Mouse (Mus musculus) left cerebral cortex, adult 18-20 months (tissue): ENCODE results near the gene Krt90. TPM values are rescaled to one million over a fixed set of nuclear protein-coding genes. Genes with fewer than 3 reads are reported as not detected.
"Not testable (repeated sequence)": the region's sequence is repeated elsewhere in the genome, so short reads cannot be mapped to it uniquely, and the experiment has no call there.

Experiments
- DNase-seq, 2 experiments: peaks; one replicate each; pipeline ENCODE4 v3.0.0; 2021 to 2022; ENCODE audit warnings: low spot score in 2 of 2, mixed read lengths in 1 of 2
- microRNA-seq, 2 experiments: library from miRNA; unstranded; fragments of <30 nt; microRNA quantifications; one replicate each; pipeline ENCODE4 v1.2.0; 2021
- total RNA-seq, 2 experiments: library from RNA; stranded (reverse); gene quantifications; 2 replicates each; pipeline ENCODE4 v1.2.3; 2021

The Krt90 gene
- total RNA-seq, 2 experiments from 2014 or later: not detected

- peak; percentile 77 to 88 for DNase-seq
Measured at GRCm38 (mm10) chr15:101519792-101520191, 43.0 kb downstream of the Krt90 start.

- DNase-seq: not testable (repeated sequence)
Measured at GRCm38 (mm10) chr15:101517161-101517560, 45.6 kb downstream of the Krt90 start, which contains the start of gene Gm49425. Gm49425 (minus strand) TSS chr15:101517261.

DNA sequence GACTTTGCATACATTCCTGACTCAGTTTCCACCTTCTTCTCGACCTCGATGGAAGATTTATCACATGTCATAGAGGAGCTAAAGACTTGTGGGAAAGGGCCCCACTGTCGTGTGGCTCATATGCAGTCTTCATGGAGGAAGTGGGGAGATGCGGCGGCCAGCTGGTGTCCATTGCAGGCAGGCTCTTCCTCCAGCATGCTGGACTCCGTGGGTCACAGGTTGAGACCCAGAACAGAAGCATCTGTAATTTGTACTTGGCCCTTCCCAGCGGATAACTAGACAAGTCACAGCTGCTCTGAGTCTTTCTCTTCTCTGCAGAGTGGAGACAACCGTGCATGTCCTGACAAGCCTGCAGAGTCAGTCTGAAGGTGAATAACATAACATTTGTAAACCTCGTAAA, 54.5 kb downstream of the Krt90 start:
- no peak for DNase-seq

GRCm38 (mm10) chr15:101506896-101507758, 55.6 kb downstream of the Krt90 start:
- DNase-seq: no peak

Small RNA genes lying within 50 kb of the gene (microRNA-seq; reads per million reads assigned to microRNA genes)
- gene Gm44393 (0 reads per million in 2 experiments), gene Gm44460 (0 reads per million in 2 experiments)

Other genes with a start within 250 kb of the Krt90 start
- gene Krt80, start 192.8 kb downstream of the Krt90 start, total RNA-seq: 1 to 10 TPM; 2.2 to 3.3 TPM
- not detected for gene Krt7, start 151.9 kb downstream of the Krt90 start, total RNA-seq
- under 1 TPM in 1 of 2 experiments, not detected in 1; 0.21 TPM for gene Krt87, start 124.1 kb downstream of the Krt90 start, total RNA-seq
- gene Krt88, start 115.2 kb downstream of the Krt90 start, total RNA-seq: not detected
- not detected for gene Krt81, start 99.2 kb downstream of the Krt90 start, total RNA-seq
- not detected for gene Krt86, start 89.5 kb downstream of the Krt90 start, total RNA-seq
- not detected for gene Krt83, start 71.4 kb downstream of the Krt90 start, total RNA-seq
- gene Gm49425, start 45.7 kb downstream of the Krt90 start, total RNA-seq: not detected
- not detected for gene Krt84, start 30.1 kb downstream of the Krt90 start, total RNA-seq
- not detected for gene Krt82, start 12.3 kb downstream of the Krt90 start, total RNA-seq
- not detected for gene Krt75, start 11.0 kb upstream of the Krt90 start, total RNA-seq
- not detected for gene Gm5414, start 65.2 kb upstream of the Krt90 start, total RNA-seq
- not detected for gene Gm5478, start 84.4 kb upstream of the Krt90 start, total RNA-seq
- not detected for gene Krt6b, start 117.3 kb upstream of the Krt90 start, total RNA-seq
- not detected for gene Krt6a, start 131.4 kb upstream of the Krt90 start, total RNA-seq
- gene Krt5, start 149.9 kb upstream of the Krt90 start, total RNA-seq: not detected
- not detected for gene Krt71, start 180.2 kb upstream of the Krt90 start, total RNA-seq
- gene Krt72, start 223.5 kb upstream of the Krt90 start, total RNA-seq: not detected
- gene Krt73, start 239.4 kb upstream of the Krt90 start, total RNA-seq: 1 to 10 TPM; 1.7 TPM